Mouse (Mus musculus) limb, embryonic 12.5 days (tissue): Measurements from ENCODE around the gene Ccdc88b. TPM values are rescaled to one million over a fixed set of nuclear protein-coding genes. Genes with fewer than 3 reads are reported as not detected.

Experiments
- ATAC-seq: fragments of 200-750 bp; cut with Nextera tagmentation; 2 replicates; pipeline ENCODE4 v1.8.0; 2017; ENCODE audit warnings: low read depth, moderate TSS enrichment; ENCODE audit not compliant: insufficient number of reproducible peaks, insufficient read depth, low FRiP score, low TSS enrichment
- H3K27ac ChIP-seq: fragments of 300-500 bp; sonication (generic); 2 replicates; pipeline ENCODE4 v1.5.1; 2016; ENCODE audit warnings: mild to moderate bottlenecking, moderate library complexity
- H3K27me3 ChIP-seq: fragments of 300-500 bp; sonication (generic); 2 replicates; pipeline ENCODE4 v1.6.1; 2016; ENCODE audit warnings: mild to moderate bottlenecking, moderate library complexity
- H3K36me3 ChIP-seq: fragments of 300-500 bp; sonication (generic); 2 replicates; pipeline ENCODE4 v1.6.1; 2016; ENCODE audit warnings: mild to moderate bottlenecking, moderate library complexity
- H3K4me1 ChIP-seq: fragments of 300-500 bp; sonication (generic); replicated peaks from 2 replicates; pipeline ENCODE4 v1.6.1; 2016
- H3K4me2 ChIP-seq: fragments of 300-500 bp; sonication (generic); 2 replicates; pipeline ENCODE4 v1.6.1; 2016; ENCODE audit warnings: mild to moderate bottlenecking, moderate library complexity
- H3K4me3 ChIP-seq: fragments of 300-500 bp; sonication (generic); replicated peaks from 2 replicates; pipeline ENCODE4 v1.5.1; 2016; ENCODE audit warnings: mild to moderate bottlenecking
- H3K9ac ChIP-seq: fragments of 300-500 bp; sonication (generic); replicated peaks from 2 replicates; pipeline ENCODE4 v1.6.1; 2016; ENCODE audit warnings: mild to moderate bottlenecking, moderate library complexity
- H3K9me3 ChIP-seq: fragments of 300-500 bp; sonication (generic); 2 replicates; pipeline ENCODE4 v1.6.1; 2016; ENCODE audit warnings: mild to moderate bottlenecking, moderate library complexity
- WGBS: fragments of 180-500 bp; shearing (Covaris S2); methylation state at CpG from one replicate; pipeline ENCODE4 v1.1.7; 2016; 5-methylcytosine and 5-hydroxymethylcytosine counted together
- polyA plus RNA-seq: library from polyadenylated mRNA; unstranded; fragments of >200 nt; fragmentation: Nextera tagmentation; extraction: Ambion mirVana; gene quantifications from 2 replicates; pipeline ENCODE4 v1.2.1, GENCODE M21; 2016

Ccdc88b gene
- polyA plus RNA-seq, 1 experiment from 2014 or later, result 0.51 TPM

DNA sequence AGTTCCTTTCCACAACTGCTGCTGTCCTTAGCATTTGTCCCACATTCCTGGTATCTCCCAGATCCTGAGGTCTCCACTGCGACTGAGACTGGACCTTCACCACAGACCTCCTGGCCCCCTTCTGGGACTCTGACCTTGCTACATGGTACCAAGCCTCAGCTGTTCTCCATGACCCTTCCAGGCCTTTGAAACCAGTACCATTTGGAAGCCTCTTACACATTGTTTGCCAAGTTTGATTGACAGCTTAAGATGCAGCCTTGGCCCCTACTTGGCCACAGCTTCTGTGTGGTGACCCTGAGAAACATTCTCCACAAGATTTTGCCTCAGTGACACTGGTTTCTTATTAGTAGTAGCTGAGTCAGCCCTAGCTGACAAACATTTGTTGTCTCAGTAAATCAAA is 15.7 kb downstream of the Ccdc88b start:
- Histone ChIP-seq H3K9me3 (no peaks in the 10 kb centered on the region), H3K36me3 (no peaks in the 10 kb centered on the region), H3K4me1 (peaks cover 20% of the 10 kb centered on the region), H3K4me3 (no peak overlapping the region), H3K9ac (no peak overlapping the region), H3K4me2 (no peak overlapping the region), H3K27ac (no peak overlapping the region), H3K27me3 (peaks cover 97% of the 10 kb centered on the region)
- ATAC-seq, result no peak
- WGBS, result 56% methylated on average over 1 of the region's 1 CpGs

DNA sequence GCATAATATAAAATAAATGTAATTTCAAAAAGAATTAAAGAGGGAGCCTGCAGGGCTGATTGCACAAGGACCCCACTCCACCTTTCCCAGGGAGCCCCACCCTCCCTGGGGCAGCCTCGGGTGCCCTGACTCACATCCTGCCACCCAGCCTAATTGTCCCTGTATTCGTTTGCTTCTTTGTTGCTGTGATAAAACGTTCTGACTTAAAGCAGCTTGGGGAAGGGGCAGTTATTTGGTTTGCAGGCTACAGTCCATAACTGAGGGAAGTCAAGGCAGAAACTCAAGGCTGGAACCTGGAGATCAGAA is 16.8 kb downstream of the Ccdc88b start:
- Histone ChIP-seq H3K9me3 (no peaks in the 10 kb centered on the region), H3K27me3 (peaks cover 97% of the 10 kb centered on the region), H3K4me3 (peak overlapping the region; percentile 70; the same call in 1 of the 2 replicates), H3K4me1 (peaks cover 20% of the 10 kb centered on the region), H3K27ac (no peak overlapping the region), H3K9ac (no peak overlapping the region), H3K36me3 (no peaks in the 10 kb centered on the region), H3K4me2 (peak overlapping the region; percentile 98)
- WGBS, result 7% methylated on average over 3 of the region's 3 CpGs
- ATAC-seq, result no peak

DNA sequence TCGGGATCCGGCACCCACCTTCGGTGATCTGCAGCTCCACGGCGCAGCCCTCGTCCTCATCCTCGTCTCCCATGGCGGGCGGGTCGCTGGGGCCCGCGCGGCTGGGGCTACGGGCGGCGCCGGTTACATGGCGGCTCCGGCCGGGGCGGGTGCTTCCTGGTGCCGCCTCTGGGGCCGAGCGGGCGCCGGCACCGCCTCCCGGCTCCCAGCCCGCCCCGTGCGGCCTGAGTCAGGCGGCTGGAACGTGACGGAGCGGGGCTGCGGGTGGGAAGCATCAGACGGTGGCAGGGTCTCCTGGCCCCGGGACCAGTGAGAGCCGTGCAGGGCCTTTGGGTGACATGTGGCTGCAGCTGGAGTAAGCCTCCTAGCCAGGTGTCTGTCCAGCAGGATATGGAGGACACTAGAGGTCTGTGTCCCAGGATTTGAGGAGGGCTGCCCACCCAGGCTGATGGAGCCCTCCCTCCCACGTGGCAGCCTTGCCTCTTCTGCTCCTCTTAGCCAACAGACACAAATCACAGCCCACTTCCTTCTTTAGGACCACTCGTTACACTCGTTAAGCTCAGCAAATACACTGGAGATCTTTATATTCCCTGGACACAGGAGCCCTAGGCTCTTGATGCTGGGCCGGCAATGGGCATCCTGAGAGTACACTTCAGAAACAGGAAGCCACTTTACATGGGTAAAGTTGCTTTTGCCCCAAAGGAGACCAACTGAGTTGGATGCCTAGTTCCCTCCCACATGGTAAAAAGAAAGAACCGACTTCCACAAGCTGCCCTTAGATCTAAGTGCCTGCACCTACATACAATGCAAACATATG is 17.3 kb downstream of the Ccdc88b start, which contains the start of gene Rps6ka4:
Gene Rps6ka4 (minus strand): TSS at position 162 of the 817 bp plus-strand sequence.
- peak; percentile 74 for ATAC-seq
- Histone ChIP-seq H3K9ac (peak within 1 kb of the TSS; percentile 70), H3K27me3 (peaks cover 97% of the 10 kb centered on the region), H3K9me3 (no peaks in the 10 kb centered on the region), H3K4me1 (peaks cover 20% of the 10 kb centered on the region), H3K4me2 (peak within 1 kb of the TSS; percentile 98), H3K4me3 (peak within 1 kb of the TSS; percentile 70), H3K36me3 (no peaks in the 10 kb centered on the region), H3K27ac (no peak within 1 kb of the TSS)
- WGBS, result 2% methylated on average over 42 of the region's 44 CpGs

DNA sequence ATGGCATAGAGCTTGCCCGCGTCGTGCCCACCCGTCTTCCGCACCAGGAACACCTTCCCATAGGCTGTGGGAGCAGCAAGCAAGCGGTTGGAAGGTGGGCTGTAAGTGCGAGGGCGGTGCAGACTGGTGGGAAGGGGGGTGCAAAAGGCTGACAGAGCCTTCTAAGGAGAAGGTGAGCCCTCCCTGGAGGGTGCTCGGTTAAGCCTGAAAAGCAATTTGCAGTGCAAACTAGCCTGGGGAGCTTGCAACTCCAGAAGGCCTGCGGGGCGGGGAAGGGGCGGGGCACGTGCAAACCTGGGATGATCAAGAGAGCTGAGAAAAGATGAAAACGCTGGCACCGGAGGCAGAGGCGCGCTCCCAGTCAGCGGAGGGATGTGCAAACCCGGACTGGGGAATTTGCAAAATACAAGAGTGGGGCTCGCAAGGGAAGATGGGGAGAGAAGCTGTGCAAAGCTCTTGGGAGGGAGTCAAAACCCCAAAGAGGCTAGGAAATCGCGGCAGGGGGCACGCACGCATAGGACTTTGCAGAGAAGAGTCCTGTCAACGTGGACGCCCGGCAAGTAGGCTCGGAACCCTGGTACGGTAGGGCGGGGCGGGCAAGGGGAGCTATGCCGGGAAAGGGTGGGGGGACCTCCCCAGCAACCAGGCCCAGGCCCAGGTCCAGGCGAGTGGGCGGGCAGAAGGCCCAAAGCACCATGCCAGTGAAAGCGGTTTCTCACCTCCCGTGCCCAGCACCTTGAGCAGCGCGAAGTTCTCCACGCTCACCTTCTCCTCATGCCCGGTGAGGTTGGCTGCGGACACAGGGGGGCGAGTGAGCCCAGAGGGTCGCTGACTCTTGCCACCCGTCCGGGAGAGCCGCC is 18.2 kb downstream of the Ccdc88b start:
- no peak overlapping the region for H3K27ac ChIP-seq
- H3K9me3 ChIP-seq, result no peaks in the 10 kb centered on the region
- ATAC-seq, result peak; percentile 37; the same call in 1 of the 2 replicates
- H3K4me3 ChIP-seq, result peak overlapping the region; percentile 70
- peaks cover 20% of the 10 kb centered on the region for H3K4me1 ChIP-seq
- peak overlapping the region; percentile 98 for H3K4me2 ChIP-seq
- WGBS, result 2% methylated on average over 46 of the region's 46 CpGs
- no peaks in the 10 kb centered on the region for H3K36me3 ChIP-seq
- H3K27me3 ChIP-seq, result peaks cover 98% of the 10 kb centered on the region
- peak overlapping the region; percentile 70 for H3K9ac ChIP-seq

DNA sequence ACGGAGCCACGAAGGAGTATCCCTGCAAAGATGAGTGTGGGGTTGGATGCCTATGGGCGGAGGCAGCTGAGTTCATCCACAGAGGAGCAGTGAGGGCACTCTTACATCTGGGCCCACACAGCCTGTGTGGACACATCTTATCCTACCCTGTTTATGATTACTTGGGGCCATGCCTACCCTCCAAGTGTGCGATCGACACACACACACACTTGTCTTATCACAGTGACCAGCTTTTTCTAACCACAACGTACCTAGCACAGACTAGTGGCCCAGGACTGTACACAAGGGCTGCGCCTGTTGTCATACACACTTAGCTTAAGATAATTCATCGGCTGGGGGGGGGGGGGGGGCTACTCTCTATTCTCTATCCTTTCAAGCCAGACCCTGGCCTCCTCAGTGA is 25.6 kb downstream of the Ccdc88b start:
- Histone ChIP-seq H3K4me3 (no peak overlapping the region), H3K27ac (no peak overlapping the region), H3K4me2 (no peak overlapping the region), H3K4me1 (peaks cover 19% of the 10 kb centered on the region), H3K9ac (no peak overlapping the region), H3K27me3 (peaks cover 99% of the 10 kb centered on the region), H3K36me3 (no peaks in the 10 kb centered on the region; the same call in 1 of the 2 replicates), H3K9me3 (peaks cover 4% of the 10 kb centered on the region; the same call in 1 of the 2 replicates)
- WGBS, result 82% methylated on average over 8 of the region's 8 CpGs
- ATAC-seq, result no peak

DNA sequence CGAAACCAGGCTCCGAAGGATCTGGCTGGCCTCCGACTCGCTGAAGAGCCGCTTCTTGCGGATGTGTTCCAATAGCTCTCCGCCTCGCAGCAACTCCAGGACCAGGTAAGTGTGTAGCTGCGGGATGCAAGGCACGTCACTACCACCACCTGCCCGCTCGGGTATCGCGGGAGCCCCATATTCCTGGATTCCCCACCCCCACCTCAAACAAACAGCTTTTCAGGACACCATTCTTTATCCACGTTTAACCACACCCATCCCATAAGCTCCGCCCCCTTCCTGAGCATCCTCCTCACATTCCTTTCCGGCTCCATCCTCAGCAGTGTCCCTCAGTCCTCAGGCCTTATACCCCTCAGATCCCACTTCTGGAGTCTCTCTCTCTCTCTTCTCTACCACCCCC is 26.7 kb downstream of the Ccdc88b start:
- Histone ChIP-seq H3K4me3 (peak overlapping the region; percentile 29), H3K27me3 (peaks cover 94% of the 10 kb centered on the region), H3K9me3 (peaks cover 4% of the 10 kb centered on the region; the same call in 1 of the 2 replicates), H3K4me2 (peak overlapping the region; percentile 51), H3K4me1 (peaks cover 19% of the 10 kb centered on the region), H3K36me3 (no peaks in the 10 kb centered on the region; the same call in 1 of the 2 replicates), H3K9ac (no peak overlapping the region), H3K27ac (no peak overlapping the region)
- no peak for ATAC-seq
- WGBS, result 2% methylated on average over 17 of the region's 17 CpGs

DNA sequence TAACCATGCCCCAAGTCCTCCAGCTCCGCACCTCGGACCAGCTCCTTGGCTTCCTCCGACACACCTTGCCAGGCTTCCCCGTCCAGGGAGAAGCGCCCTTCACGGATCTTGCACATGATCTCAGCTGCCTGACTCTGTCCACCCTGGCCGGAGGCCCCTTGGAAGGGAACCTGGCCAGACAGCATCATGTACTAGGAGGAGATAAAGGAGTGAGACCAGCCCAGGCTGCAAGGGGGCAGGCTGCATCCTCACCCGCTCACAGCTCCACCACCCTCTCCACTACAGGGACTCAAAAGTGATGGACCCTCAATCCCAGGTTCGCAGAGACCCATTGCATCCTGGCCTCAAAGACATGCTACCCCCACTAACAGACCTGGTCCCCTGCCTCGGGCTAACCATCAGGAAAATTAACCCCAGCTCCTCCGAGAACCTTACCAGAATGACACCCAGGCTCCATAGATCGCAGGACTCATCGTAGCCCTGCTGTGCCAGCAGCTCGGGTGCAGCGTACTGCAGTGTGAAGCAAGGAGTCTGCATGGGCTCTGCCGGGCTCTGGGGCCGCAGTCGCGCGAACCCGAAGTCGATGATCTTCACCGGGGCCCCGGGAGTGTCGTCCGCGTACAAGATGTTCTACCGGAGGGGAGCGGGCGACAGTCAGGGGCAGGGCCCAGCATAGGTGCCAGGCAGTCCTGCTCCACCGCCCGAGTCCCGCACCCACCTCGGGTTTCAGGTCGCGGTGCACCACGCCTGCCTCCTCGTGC is 27.3 kb downstream of the Ccdc88b start:
- no peaks in the 10 kb centered on the region; the same call in 1 of the 2 replicates for H3K36me3 ChIP-seq
- H3K9ac ChIP-seq, result no peak overlapping the region
- WGBS, result 2% methylated on average over 38 of the region's 38 CpGs
- no peak overlapping the region for H3K27ac ChIP-seq
- no peak for ATAC-seq
- peaks cover 19% of the 10 kb centered on the region for H3K4me1 ChIP-seq
- peak overlapping the region; percentile 33 for H3K4me3 ChIP-seq
- H3K27me3 ChIP-seq, result peaks cover 94% of the 10 kb centered on the region
- peaks cover 4% of the 10 kb centered on the region; the same call in 1 of the 2 replicates for H3K9me3 ChIP-seq
- H3K4me2 ChIP-seq, result peak overlapping the region; percentile 51

DNA sequence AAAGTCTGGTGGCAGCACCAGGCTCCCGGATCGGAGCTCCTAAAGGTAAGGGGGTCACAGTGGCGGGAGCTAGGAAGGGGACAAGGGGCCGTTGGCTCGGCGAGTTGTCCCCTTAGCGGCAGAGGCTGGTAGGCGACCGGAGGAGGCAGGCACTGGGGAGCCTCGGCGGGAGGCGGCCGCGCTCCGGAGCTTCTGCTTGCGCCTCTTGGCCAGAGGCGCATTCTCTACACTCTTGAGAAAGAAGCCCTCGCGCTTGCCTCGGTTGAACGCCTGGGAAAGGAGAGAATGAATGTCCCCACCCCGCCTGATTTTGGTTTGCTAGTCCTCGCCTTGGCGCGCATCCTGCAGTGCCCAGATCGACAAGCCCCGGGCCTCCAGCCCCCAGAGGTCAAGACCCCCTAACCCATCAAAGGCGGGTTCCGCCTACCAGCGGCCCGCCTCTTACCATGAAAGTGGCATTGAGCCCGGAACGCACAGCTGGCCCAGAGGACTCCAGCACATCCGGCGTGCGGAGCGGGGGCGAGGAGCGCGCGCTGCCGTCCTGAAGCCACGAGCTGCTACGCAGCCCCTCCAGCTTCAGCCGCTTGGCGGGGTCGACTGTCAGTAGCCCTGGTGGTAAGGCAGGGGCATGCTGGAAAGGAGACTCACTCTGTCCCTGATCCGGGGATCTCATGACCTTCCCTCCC is 28.0 kb downstream of the Ccdc88b start:
- Histone ChIP-seq H3K4me1 (peaks cover 19% of the 10 kb centered on the region), H3K9me3 (peaks cover 4% of the 10 kb centered on the region; the same call in 1 of the 2 replicates), H3K27ac (no peak overlapping the region), H3K4me2 (peak overlapping the region; percentile 51), H3K36me3 (no peaks in the 10 kb centered on the region; the same call in 1 of the 2 replicates), H3K4me3 (peak overlapping the region; percentile 33), H3K27me3 (peaks cover 91% of the 10 kb centered on the region), H3K9ac (no peak overlapping the region)
- WGBS, result 1% methylated on average over 48 of the region's 48 CpGs
- ATAC-seq, result no peak

DNA sequence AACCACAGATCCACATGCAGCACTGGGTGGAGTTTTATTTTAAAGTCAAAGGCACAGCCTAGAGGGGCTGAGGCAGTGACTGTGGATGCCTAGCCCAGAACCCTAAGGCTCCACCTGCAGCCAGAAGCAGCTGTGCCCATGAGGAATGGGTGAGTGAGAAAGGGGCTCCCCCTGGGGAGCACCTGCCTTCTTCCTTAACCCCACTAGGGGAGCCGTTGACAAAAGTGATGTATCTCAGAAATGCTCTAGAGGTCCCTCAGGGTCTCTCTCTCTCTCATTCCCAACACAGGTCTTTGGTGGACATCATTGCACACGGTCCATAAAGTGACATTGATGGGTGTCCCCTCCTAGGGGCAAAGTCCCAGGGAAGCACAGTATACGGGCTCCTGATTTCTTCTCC is 28.9 kb downstream of the Ccdc88b start:
- peaks cover 19% of the 10 kb centered on the region for H3K4me1 ChIP-seq
- H3K9me3 ChIP-seq, result peaks cover 4% of the 10 kb centered on the region; the same call in 1 of the 2 replicates
- peaks cover 86% of the 10 kb centered on the region for H3K27me3 ChIP-seq
- no peak overlapping the region for H3K27ac ChIP-seq
- no peak overlapping the region for H3K4me2 ChIP-seq
- no peak overlapping the region for H3K4me3 ChIP-seq
- no peaks in the 10 kb centered on the region; the same call in 1 of the 2 replicates for H3K36me3 ChIP-seq
- WGBS, result 15% methylated on average over 3 of the region's 3 CpGs
- ATAC-seq, result no peak
- no peak overlapping the region for H3K9ac ChIP-seq

DNA sequence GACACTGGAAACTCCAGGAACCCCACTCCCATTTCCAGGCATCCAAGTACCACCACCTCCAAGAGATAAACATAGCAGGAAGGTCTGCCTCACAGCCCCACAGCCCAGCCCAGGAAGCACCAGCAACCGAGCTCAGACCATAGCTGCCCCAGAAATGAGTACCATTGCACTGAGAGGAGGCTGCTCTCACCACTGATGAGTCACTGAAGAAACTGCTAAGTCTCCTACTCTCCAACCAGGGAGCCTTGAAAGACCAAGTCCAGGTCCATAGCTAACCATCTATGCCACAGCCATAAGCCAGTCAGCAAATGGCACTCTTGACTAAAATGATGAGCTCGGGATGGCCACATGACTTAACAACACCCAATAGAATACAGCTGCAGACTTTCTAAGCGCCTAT is 31.4 kb downstream of the Ccdc88b start:
- 64% methylated on average over 3 of the region's 3 CpGs for WGBS
- Histone ChIP-seq H3K4me1 (peaks cover 19% of the 10 kb centered on the region), H3K36me3 (no peaks in the 10 kb centered on the region), H3K4me3 (no peak overlapping the region), H3K9ac (no peak overlapping the region), H3K27me3 (peaks cover 86% of the 10 kb centered on the region), H3K9me3 (peaks cover 4% of the 10 kb centered on the region; the same call in 1 of the 2 replicates), H3K4me2 (no peak overlapping the region), H3K27ac (no peak overlapping the region)
- no peak for ATAC-seq
